Mouse (Mus musculus) ZHBTc4 (cell line): Measurements from ENCODE around the gene Ppl.
A peak's percentile ranks its signal among the peaks of the same experiment; 100 is the strongest.

Experiments used
- DNase-seq: peaks from one replicate; pipeline ENCODE4 v3.0.0-alpha.2; 2011; ENCODE audit warnings: low read depth, low spot score

The Ppl gene

DNA sequence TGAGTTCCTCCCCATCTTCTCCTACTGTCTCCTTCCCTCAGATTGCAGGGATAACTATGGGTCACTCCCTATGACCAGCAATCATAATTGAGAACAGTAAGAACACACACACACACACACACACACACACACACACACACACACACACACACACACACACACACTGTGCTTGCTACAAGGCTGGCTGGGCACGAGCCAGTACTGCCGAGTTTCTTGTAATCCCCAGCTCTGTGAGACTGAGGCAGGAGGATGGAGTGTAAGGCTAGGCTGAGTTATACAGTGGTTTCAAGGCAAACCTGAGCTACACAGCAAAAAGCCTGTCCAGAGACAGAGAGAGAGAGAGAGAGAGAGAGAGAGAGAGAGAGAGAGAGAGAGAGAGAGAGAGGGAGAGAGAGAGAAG lies 2.0 kb downstream of the Ppl start:
- DNase-seq = no peak

DNA sequence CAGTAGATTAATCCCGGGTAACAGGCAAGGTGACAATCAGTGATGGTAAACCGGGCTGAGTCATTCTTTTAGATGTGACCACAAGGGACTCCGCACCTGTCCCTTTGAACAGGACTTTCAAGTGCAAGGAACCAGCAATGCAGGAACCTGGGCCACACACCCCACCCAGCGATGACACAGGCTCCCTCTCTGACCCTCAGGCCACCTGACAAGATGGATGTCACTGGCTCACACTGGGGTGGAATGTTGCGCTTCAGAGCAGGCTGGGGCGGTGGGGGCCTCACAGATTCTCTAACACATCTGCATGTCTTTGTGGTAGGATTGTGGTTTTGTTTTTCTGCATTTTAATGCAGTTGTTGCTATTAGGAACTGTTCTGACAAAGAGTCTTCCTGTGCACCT lies 8.7 kb downstream of the Ppl start:
- DNase-seq = no peak

DNA sequence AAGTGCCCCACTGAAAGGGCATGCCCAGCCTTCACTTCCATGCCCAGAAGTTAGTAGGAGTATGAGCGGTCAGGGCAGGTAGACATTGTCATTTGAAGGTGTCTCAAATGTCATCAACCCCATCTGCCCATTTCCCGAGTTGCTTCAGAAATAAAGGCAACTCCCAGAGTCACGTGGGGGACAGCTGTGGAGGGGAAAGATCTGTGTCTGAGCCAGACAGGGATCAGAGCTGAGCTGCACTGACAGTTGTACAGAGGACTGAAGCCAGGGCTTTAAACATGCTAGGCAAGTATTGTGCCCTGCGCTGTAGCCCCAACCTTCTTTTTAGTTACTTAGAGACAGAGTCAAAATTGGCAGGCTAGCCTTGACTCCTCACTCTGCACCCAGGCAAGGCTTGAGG lies 12.4 kb downstream of the Ppl start:
- no peak for DNase-seq

DNA sequence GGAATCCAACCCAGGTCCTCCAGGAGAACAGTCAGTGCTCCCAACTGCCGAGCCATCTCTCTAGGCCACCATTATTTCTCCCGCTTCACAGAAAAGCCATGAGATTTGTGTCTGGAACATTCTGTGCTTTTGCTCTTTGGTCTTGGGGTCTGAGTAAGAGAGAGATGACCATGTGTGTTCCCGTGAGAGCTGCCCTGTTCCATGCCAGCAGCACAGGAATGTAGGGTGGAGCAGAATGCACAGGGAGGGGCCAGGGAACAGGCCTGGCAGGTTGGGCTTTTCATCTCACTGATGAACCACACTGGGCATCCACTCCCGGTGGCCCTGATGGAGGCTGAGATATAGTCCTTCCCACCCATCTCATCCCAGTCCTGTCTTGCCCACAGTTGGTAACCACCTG lies 12.8 kb downstream of the Ppl start:
- DNase-seq = no peak

DNA sequence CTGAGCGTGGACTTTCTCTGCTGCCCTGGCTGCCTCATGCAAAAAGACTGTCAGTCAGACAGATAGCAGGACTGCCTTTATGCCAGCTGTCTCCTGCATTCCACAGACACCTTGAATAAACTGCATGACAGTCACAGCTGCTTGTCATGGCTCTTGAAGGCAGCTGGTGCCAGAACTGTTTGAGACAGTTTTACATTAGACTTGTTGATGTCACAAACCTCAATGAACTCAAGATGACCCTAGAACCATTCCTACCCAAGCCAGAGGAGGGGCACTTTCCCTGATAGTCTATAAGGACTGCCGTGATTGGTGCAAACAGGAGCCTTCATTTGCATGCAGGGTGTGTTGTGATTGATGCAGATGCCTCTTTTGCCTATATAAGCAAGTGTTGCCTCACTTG lies 18.6 kb downstream of the Ppl start:
- peak; percentile 67 for DNase-seq

DNA sequence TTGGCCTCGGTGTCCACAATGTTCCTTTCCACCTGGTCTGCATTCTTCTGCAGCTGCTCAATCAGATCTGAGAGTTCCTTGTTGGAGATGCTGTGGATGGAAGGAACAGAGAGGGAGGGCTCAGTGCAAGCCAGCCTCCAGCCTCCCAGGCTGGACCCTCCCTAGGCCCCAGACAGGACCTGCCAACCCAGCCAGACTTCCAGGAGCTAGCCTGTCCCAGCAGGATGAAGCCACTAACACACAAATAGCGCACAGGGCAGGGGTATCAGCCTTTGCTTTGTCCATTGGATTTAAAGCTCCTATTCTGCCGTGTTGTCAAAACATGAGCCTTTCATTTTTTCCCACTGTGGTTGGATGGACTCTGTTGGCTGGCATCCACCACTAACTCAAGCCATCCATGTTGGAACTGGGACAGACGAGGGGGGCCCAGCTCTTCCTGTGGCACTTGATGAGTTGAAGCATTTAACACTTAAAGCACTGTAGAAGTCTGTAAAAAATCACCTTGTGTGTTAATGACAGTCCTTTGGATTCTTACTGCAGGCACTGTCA lies 19.1 kb downstream of the Ppl start:
- no peak for DNase-seq

DNA sequence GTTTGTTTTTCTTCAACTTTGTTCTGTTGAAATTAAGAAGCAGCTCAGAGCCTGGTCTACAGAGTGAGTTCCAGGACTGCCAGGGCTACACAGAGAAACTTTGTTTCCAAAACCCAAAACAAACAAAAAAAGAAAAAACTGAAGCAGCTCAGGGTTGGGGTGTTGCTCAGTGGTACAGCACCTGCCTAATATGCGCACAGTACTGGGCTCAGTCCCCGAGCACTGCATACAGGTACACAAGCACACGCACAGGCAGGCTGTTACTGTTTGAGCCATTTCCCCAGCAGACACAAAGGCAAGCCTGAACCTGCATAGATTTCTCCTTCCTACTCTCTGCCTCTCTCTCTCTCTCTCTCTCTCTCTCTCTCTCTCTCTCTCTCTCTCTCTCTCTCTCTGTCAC lies 21.2 kb downstream of the Ppl start:
- no peak for DNase-seq

DNA sequence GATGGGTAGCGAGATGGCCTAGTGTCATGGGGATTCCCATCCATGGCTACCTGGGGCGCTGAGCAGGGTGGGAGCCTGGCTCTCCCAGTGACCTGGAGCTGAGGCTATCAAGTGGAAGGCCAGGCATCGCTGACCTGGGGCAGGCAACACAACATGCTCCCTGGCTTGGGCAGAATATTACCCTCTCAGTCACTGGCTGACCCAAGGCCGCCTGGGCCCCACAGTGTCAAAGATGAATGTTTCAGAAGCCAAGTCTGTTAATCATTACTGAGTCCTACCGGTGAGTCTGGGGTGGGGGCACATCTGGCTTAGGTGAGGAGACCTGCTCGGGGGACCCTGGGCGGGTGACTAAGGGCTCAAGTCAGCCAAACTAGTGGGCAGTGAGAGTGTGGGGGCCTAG lies 22.3 kb downstream of the Ppl start:
- no peak for DNase-seq

DNA sequence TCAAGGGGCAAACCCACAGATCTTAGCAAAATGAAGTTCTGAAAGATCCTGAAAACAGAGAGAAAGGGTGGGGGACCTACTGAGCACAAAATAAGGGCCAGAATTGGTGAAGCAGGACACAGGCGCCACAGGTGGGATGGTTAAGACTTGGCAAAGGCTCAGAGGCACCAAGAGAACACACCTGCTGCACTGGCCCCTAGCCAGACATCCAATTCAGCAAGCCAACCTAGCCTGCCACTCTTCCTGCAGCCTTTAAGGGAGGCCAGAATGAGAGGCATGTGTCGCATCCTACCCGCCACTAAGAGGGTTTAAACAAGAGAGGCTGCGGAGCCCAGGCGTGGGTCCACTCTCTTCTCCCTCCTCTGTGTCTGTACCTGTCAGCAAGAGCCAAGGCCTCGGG lies 31.2 kb downstream of the Ppl start:
- DNase-seq = peak; percentile 7

DNA sequence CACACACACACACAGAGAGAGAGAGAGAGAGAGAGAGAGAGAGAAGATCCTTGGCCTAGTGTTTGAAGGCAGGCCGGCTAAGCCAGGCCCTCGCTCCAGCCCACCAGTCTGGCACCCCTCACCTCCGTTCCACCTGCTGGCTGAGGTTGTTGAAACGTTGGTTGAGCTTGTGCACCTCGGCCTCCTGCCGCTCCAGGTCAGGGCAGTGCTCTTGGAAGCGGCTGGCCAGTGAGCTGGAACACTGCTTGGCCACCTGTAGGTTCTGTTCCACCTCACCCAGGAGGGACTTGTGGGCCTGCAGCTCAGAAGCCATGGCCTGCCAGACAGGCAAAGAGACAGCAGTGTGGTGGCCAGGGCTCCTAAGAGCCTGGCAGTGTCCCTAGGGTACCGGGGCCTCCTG lies 35.7 kb downstream of the Ppl start:
- no peak for DNase-seq

DNA sequence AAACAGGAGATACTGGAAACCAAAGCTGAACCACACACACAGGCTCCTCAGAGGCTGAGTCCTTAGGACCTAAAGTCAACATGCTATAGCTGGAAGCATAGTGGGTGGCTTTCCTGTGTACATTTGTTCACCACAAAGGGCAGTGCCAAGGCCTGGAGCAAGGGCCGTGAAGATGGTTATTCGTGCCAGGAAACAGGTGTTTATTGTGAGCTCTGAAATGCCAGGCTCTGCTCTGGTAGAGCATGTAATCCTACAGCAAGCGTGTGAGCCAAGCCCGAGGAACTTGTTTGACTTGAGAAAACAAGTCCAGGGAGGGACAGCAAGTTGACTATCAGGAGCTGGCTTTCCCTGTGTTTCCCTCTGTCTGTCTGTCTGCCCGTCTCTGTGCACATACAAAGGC lies 38.9 kb downstream of the Ppl start:
- DNase-seq = no peak

DNA sequence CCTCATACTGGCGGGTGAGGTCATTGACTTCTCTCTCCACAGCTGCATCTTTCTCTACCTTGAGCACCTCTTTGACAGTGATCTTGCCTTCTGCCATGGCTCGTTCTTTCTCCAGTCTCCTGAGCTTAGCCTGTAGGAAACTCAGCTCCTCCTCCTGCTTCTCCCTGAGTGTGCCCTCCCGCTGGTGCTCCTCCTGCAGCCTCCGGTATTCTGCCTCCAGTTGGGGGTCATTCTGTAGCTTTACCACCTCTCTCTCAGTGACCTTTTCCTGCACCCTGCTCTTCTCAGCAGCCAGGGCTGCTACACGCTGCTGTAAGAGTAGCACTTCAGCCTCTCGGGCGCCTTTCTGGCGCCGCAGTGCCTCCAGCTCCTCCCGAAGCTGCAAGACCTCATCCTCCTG lies 43.2 kb downstream of the Ppl start:
- DNase-seq = peak; percentile 23

DNA sequence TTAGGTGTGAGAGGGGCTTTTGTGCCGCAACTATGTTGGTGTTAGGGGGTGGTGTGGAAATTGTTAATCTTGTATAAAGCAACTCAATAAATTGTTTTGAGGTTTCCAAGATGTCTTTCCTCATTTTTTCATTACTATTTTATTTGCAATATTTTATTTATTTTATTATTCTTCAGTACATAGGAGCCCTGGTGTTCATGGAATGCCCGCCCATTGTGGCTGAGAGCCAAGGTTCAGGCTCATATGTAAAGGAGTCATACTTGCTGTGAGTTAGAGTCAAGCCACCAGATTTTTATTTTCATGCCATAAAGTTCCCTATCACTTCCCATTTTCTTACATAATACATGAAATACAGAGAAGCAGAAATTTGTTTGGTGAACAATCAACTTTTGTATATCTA lies 46.0 kb downstream of the Ppl start:
- DNase-seq = no peak

DNA sequence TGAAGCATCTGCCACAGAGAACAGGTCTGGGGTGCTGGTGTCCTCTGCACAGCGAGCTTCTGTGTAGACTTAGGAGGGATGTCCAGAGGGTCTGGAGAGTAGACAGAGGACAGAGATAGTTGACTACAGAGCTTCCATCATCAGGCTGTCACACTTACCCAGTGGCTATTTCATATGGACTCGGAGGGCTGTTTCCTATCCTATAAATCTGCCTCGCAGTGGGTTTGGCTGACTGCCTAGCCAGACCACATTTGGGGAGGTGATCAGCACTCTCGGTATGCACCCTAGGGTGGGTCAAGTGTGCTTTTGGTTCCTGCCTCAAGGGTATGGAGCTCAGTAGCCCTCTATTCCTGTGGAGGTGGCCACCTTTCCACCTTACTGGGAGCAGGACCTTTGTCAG lies 47.0 kb downstream of the Ppl start:
- no peak for DNase-seq

DNA sequence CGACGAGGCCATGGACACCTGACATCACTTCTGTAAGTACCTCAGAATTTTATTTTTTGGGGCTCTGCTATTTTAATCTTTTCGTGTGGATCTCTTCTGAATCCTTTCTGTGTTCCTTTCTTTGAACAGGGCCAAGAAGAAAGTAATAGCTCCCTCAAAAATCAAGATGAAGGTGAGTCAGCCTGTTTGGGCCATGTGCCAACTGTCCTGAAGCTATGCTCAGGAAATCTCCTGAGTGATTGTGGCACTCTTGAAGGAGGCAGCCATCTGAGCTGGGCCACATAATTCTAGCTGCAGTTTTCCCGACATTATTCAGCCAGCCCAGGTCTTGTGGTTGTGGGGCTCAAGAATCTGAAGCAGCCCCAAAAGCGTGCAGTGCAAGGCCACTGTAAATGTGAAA lies 57.9 kb downstream of the Ppl start:
- no peak for DNase-seq

DNA sequence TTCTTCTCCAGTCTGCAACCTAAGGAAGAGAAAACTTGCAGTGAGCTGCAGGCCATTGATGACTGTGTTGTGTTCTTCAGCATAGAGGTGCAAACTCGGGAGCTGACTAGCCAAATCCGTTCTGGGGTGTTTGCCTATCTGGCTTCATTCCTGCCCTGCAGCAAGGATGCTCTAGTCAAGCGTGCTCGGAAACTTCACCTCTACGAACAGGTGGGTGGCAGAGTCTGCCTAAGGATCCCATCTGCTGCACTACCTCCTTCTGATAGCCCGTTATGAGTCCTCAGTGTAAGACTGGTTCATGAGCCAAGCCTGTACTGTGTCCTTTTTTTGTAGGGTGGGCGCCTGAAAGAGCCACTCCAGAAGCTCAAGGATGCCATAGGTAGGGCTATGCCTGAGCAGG lies 60.2 kb downstream of the Ppl start:
- no peak for DNase-seq

DNA sequence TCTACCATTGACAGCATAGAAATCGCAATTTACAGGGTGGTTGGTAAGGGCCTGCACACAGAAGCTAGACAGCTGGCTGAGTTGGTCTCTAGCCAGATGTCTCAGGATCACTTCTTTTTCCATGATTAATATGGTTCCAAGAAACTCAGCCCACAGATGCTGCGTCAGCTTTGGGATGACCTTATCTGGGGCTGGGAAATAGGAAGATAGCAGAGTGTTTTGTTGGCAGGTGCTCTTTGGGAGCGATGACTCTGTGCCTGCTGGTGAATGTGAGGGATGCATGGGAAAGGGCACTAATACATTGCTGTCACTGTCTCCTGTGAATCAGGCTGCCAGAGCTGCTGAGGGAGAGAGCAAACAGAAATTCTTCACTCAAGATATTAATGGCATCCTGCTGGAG lies 61.9 kb downstream of the Ppl start:
- no peak for DNase-seq

DNA sequence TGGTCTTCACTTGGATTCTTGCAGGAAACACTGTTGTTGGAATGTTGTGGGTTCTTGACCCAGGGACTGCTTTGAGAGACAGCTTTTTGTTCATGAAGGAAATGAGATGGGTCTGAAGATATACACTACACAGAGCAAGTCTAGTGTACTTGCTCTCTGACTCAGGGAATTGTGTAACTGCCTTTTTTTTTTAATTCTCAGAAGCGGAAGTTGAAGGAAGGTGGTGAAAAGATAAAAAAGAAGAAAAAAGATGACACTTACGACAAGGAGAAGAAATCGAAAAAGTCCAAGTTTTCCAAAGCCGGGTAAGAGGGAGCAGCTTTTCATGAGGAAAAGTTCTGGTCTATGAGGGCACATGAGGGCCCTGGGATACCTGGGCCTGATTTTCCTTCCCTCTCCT lies 68.7 kb downstream of the Ppl start:
- DNase-seq = no peak

DNA sequence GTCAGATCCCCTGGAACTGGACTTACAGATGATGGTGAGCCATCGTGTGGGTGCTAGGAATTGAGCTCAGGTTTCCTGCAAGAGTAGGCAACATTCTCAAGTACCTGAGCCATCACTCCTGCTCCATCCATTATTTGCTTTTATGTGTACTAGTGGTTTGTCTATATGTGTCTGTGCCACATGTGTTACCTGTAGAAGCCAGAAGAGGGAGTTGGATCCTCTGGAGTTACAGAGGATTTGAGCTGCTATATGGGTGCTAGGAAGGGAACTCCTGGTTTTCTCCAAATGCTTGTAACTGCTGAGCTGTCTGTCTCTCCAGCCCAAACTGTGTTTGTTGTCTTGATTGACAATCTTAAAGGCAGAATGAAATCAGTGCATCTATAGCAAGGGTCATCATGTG lies 74.1 kb downstream of the Ppl start:
- DNase-seq = peak; percentile 64

DNA sequence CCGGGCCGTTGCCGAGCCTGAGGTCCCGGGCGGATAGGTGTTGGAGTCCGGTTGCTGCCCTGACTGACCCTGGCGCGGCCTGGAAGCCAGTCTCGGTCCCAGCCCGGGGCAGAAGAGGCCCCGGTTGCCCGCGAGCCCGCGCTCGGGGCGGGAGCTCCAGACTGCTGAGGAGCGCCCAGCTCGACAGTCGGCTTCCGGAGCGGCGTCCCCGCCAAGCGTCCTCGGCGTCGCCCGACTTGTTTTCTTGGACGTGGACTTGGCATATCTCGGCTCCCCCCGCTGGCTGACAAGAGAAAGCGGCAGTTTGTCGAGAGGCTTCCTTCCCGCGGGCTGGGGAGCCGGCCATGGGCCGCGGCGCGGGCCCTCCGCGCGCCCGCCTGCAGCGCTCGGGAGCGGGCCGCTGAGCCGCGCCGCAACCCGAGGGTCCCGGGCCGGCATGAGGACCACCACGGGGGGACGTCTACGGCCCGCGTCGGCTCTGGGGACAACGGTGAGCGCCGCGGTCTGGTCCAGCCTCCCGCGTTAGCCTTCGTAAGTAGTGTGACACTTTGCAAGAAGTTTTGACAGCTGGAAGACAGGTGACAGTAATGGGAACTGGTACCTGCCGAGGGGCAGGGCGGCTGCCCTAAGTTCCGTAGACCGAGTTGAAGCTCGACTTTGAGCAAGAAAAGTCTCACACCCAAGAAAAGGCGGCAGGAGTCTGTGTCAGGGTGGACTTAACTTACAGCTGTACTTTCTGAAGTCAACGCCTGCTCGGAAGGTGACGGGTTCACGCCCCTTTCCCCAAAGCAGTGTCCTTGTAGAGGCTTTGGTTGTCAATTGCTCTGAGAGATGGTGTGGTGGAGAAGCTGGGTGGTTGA lies 81.7 kb downstream of the Ppl start:
- DNase-seq = peak; percentile 71

DNA sequence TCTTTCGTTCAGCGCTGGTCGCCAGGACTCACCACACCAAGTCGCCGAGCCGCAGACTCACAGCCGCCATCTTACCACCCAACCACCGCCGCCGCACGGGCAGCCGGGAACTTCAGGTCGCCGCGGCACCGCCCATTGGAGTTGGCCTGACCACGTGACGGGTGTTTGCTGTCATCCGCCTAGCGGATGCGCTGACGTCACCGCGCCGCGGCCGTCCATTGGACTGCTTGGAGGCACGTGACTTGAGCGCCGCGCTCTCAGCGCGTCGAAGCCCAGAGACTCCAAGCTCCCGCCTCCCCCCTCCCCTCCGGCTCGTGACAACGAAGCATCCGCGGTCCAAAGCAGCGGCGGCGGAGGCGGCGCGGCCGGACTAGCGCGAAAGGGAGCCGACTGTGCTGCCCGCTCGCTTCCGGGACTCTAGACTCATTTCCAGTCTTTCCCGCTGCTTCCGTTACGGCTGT lies 82.4 kb downstream of the Ppl start, which contains the start of the genes Glyr1 and Ubn1:
TSS of gene Glyr1 (minus strand) at position 90 of the 461 bp plus-strand sequence.
TSS of gene Ubn1 (plus strand) at position 284 of the 461 bp plus-strand sequence.
- DNase-seq = peak; percentile 100

DNA sequence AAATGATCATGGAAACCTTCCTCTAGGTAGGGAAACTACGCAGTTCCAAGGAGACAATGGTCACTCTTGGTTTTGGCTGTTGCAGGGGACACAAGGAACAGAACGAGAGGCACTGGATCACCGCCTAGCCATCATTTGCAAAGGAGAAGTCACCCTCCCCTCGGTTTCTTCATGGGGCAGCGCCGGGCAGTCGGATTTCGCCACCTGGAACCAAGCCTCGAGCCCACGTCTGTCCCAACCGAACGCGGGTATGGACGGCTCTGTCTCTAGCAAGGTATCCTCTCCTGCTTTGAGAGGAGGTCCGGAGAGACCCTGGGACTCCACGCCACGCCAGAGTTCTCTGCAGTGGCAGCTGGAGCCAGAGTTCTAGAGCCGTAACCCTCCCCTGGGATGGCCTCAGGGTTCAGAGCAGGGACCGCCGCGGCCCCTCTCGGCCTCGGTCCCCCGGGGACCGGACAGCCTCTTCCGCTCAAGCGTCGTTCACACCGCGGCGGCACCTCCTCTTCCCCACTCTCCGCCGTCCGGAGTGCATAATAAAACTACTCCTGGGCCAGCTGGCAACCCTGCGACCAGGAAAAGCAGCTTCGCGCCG lies 82.9 kb downstream of the Ppl start:
- DNase-seq = peak; percentile 2

DNA sequence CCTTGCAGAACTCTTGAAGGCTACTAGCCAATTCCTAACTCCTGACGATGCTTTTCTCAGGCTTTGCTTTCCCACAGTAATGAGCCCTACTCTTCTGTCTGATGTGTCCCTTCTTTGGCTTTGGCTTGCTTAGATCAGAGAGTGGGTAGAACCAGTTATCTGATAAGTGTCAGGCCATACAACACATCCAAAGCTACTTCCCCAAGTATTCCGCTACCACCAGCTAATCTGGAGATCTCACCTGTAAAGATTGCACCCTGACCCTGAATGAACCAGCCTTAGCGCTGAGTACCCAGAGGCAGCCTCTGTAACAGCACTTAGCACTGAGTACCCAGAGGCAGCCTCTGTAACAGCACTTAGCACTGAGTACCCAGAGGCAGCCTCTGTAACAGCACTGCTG lies 86.9 kb downstream of the Ppl start:
- DNase-seq = no peak
